8 mouse cellular contexts compared by ENCODE assay signal in the genomic region with DNA sequence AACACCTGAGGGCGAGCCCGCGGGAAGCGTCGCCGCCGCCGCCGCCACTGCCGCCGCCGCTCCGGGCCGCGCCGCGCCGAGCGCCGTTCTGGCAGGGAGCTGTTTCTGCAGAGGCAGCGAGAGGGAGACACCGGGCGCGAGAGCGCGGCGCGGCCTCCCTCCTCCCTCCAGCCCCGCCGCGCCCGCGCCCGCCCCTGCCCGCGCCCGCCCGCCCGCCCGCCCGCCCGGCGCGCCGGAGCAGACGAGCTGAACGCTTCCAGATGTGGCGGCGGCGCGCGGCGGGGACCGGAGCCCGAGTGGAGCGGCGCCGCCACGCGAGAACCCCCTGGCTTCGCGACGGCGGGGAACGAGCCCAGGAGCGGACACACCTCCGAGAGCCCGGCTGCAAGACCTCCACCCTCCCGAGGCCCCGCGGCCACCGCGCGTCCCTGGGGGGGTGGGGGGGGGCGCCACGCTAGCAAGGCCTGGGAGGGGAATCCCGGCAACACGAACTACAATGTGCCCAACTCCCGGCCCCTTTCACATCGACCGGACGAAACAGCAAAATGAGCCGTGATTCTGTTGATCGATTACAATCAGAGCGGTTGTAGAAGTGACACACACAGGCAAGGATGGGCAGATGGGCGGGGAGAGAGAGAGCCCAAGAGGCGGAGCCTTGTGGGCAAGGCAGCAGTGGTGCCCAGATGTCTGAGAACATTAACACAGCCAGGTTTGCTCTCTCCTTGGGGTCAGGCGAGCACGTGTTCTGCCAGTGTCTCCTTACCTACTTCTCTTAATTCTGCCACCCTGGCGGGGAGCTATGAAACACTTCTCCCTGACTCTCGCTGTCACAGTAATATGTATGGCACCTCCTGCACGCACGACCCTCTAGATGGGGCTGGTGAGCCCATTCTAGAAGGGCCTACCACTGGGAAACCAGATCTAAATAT.
DNase-seq lines count a peak whose midpoint lies in the region; ATAC-seq and TF ChIP-seq lines count a peak whose summit lies in the region.

No protein-coding gene starts in this region.

- no peak for TF ChIP-seq EP300 in stomach, postnatal 0 days (optimal IDR thresholded peaks at IDR 0.05)

- peaks cover 83% of the 10 kb centered on the region for H3K27me3 ChIP-seq in E14TG2a.4 (ENCODE audit: insufficient read depth, low read length)
- H3K27me3 ChIP-seq in forebrain, embryonic 11.5 days (ENCODE audit: control insufficient read depth, insufficient read depth, low read length) = peaks cover 25% of the 10 kb centered on the region
- H3K27me3 ChIP-seq in heart, embryonic 14.5 days (ENCODE audit: control insufficient read depth, insufficient read depth, low read length) = peaks cover 8% of the 10 kb centered on the region; the same call in 1 of the 2 replicates
- H3K27me3 ChIP-seq in kidney, embryonic 15.5 days = peaks cover 58% of the 10 kb centered on the region
- no peaks in the 10 kb centered on the region for H3K27me3 ChIP-seq in midbrain, embryonic 16.5 days (ENCODE audit: control insufficient read depth, insufficient read depth, low read depth, low read length)
- H3K27me3 ChIP-seq in stomach, postnatal 0 days (ENCODE audit: control insufficient read depth, insufficient read depth, low read length) = peaks cover 3% of the 10 kb centered on the region; the same call in 1 of the 2 replicates

- no peaks in the 10 kb centered on the region for H3K36me3 ChIP-seq in E14TG2a.4 (ENCODE audit: insufficient read depth, low read length)
- H3K36me3 ChIP-seq in forebrain, embryonic 11.5 days (ENCODE audit: control insufficient read depth, insufficient read depth, low read length) = no peaks in the 10 kb centered on the region
- H3K36me3 ChIP-seq in heart, embryonic 14.5 days (ENCODE audit: control insufficient read depth, insufficient read depth, low read length) = peaks cover 3% of the 10 kb centered on the region; the same call in 1 of the 2 replicates
- H3K36me3 ChIP-seq in kidney, embryonic 15.5 days = no peaks in the 10 kb centered on the region
- H3K36me3 ChIP-seq in midbrain, embryonic 16.5 days (ENCODE audit: control insufficient read depth, insufficient read depth, low read length) = no peaks in the 10 kb centered on the region
- no peaks in the 10 kb centered on the region for H3K36me3 ChIP-seq in stomach, postnatal 0 days (ENCODE audit: control insufficient read depth, insufficient read depth, low read length)

- peak overlapping the region; percentile 99 for H3K4me2 ChIP-seq in forebrain, embryonic 11.5 days (ENCODE audit: low read depth, low read length, severe bottlenecking)
- peak overlapping the region; percentile 99 for H3K4me2 ChIP-seq in heart, embryonic 14.5 days (ENCODE audit: low read length)
- H3K4me2 ChIP-seq in kidney, embryonic 15.5 days = peak overlapping the region; percentile 99
- peak overlapping the region; percentile 91 for H3K4me2 ChIP-seq in midbrain, embryonic 16.5 days (ENCODE audit: low read length)
- peak overlapping the region; percentile 90 for H3K4me2 ChIP-seq in stomach, postnatal 0 days (replicated peaks; ENCODE audit: low read depth)

- DNase-seq in brain, embryonic 18.5 days (ENCODE audit: low read depth, low spot score) = peak; percentile 74
- DNase-seq in forebrain, embryonic 11.5 days (ENCODE audit: low spot score) = peak; percentile 84
- DNase-seq in liver = peak; percentile 56
- peak; percentile 71 for DNase-seq in stomach, postnatal 0 days (ENCODE audit: low spot score)

- under 1% methylated on average over 63 of the region's 93 CpGs for WGBS in forebrain, embryonic 11.5 days
- WGBS in heart, embryonic 14.5 days = under 1% methylated on average over 50 of the region's 93 CpGs
- under 1% methylated on average over 55 of the region's 93 CpGs for WGBS in kidney, embryonic 15.5 days
- WGBS in midbrain, embryonic 16.5 days = under 1% methylated on average over 51 of the region's 93 CpGs
- 2% methylated on average over 30 of the region's 93 CpGs for WGBS in stomach, postnatal 0 days

- ATAC-seq in forebrain, embryonic 11.5 days (replicated peaks; ENCODE audit: low FRiP score) = peak; percentile 80
- ATAC-seq in heart, embryonic 14.5 days (ENCODE audit: insufficient number of reproducible peaks, insufficient read depth, low FRiP score, low read depth) = peak; percentile 48
- ATAC-seq in kidney, embryonic 15.5 days (replicated peaks; ENCODE audit: low FRiP score) = peak; percentile 80
- ATAC-seq in midbrain, embryonic 16.5 days = peak; percentile 85
- peak; percentile 60 for ATAC-seq in stomach, postnatal 0 days (ENCODE audit: low FRiP score, low TSS enrichment)

- H3K9ac ChIP-seq in forebrain, embryonic 11.5 days (ENCODE audit: low read length) = peak overlapping the region; percentile 65
- H3K9ac ChIP-seq in heart, embryonic 14.5 days (ENCODE audit: low read length) = peak overlapping the region; percentile 84
- peak overlapping the region; percentile 62 for H3K9ac ChIP-seq in kidney, embryonic 15.5 days
- peak overlapping the region; percentile 87 for H3K9ac ChIP-seq in midbrain, embryonic 16.5 days (ENCODE audit: low read depth, low read length)
- peak overlapping the region; percentile 74 for H3K9ac ChIP-seq in stomach, postnatal 0 days (ENCODE audit: low read length)

- H3K27ac ChIP-seq in forebrain, embryonic 11.5 days (ENCODE audit: low read depth, low read length) = 0 out of 2 replicates have a peak overlapping the region, but pooled peaks have one; percentile 12
- H3K27ac ChIP-seq in heart, embryonic 14.5 days (replicated peaks in 1 of 2; ENCODE audit: control insufficient read depth in 1 of 2, insufficient read depth in 1 of 2, low read depth in 2 of 2, low read length in 2 of 2) = peak overlapping the region; percentile 4 to 55; a peak in 3 of 4 replicates
- peak overlapping the region; percentile 39 for H3K27ac ChIP-seq in kidney, embryonic 15.5 days
- peak overlapping the region; percentile 93 for H3K27ac ChIP-seq in midbrain, embryonic 16.5 days (ENCODE audit: low read length)
- H3K27ac ChIP-seq in stomach, postnatal 0 days (replicated peaks) = peak overlapping the region; percentile 86

- H3K9me3 ChIP-seq in E14TG2a.4 (ENCODE audit: low read length) = no peaks in the 10 kb centered on the region
- no peaks in the 10 kb centered on the region for H3K9me3 ChIP-seq in forebrain, embryonic 11.5 days (ENCODE audit: control insufficient read depth, low read length)
- no peaks in the 10 kb centered on the region for H3K9me3 ChIP-seq in heart, embryonic 14.5 days (ENCODE audit: control insufficient read depth, low read length)
- H3K9me3 ChIP-seq in kidney, embryonic 15.5 days (replicated peaks) = no peaks in the 10 kb centered on the region
- H3K9me3 ChIP-seq in midbrain, embryonic 16.5 days (replicated peaks; ENCODE audit: control insufficient read depth, low read length, poor library complexity, severe bottlenecking) = no peaks in the 10 kb centered on the region
- no peaks in the 10 kb centered on the region for H3K9me3 ChIP-seq in stomach, postnatal 0 days (ENCODE audit: control insufficient read depth, low read length)

- H3K4me3 ChIP-seq in E14TG2a.4 (replicated peaks; ENCODE audit: low read length) = peak overlapping the region; percentile 71
- H3K4me3 ChIP-seq in forebrain, embryonic 11.5 days (ENCODE audit: low read depth, low read length) = peak overlapping the region; percentile 61
- H3K4me3 ChIP-seq in heart, embryonic 14.5 days (ENCODE audit: control insufficient read depth in 1 of 2, insufficient read depth in 1 of 2, low read depth in 1 of 2, low read length in 2 of 2) = peak overlapping the region; percentile 61 to 70
- peak overlapping the region; percentile 66 for H3K4me3 ChIP-seq in kidney, embryonic 15.5 days (replicated peaks)
- H3K4me3 ChIP-seq in midbrain, embryonic 16.5 days (ENCODE audit: low read depth, low read length) = peak overlapping the region; percentile 70
- peak overlapping the region; percentile 64 for H3K4me3 ChIP-seq in stomach, postnatal 0 days (ENCODE audit: low read depth, low read length)

- TF ChIP-seq CTCF in E14TG2a.4 (conservative IDR thresholded peaks at IDR 0.05; ENCODE audit: low read length) = peak; percentile 48
- peak; percentile 79 for TF ChIP-seq CTCF in stomach, postnatal 0 days (IDR thresholded peaks at IDR 0.05; ENCODE audit: low read depth)

- peaks cover 14% of the 10 kb centered on the region; the same call in 1 of the 2 replicates for H3K4me1 ChIP-seq in E14TG2a.4 (replicated peaks; ENCODE audit: low read depth, low read length)
- no peaks in the 10 kb centered on the region for H3K4me1 ChIP-seq in forebrain, embryonic 11.5 days (replicated peaks; ENCODE audit: control insufficient read depth, insufficient read depth, low read length)
- peaks cover 26 to 54% of the 10 kb centered on the region in 2 experiments for H3K4me1 ChIP-seq in heart, embryonic 14.5 days (ENCODE audit: control insufficient read depth in 2 of 2, insufficient read depth in 2 of 2, low read length in 2 of 2)
- H3K4me1 ChIP-seq in kidney, embryonic 15.5 days = peaks cover 26% of the 10 kb centered on the region
- peaks cover 29% of the 10 kb centered on the region for H3K4me1 ChIP-seq in midbrain, embryonic 16.5 days (ENCODE audit: control insufficient read depth, insufficient read depth, low read length)
- H3K4me1 ChIP-seq in stomach, postnatal 0 days (replicated peaks; ENCODE audit: control insufficient read depth, insufficient read depth) = no peaks in the 10 kb centered on the region; the same call in 1 of the 2 replicates

Comparison
In these comparisons a context has a peak if more than half of its experiments do, and no peak if none do; other contexts are left out.
1. Peak in every context shown above with its lines: DNase-seq, ATAC-seq, H3K4me3 ChIP-seq and H3K27ac ChIP-seq.
2. H3K27ac ChIP-seq: peak in every context shown above with its lines; median percentile 93 in midbrain, embryonic 16.5 days; 86 in stomach, postnatal 0 days; 39 in kidney, embryonic 15.5 days; 30 in heart, embryonic 14.5 days; 12 in forebrain, embryonic 11.5 days.